Mouse (Mus musculus): ENCODE results near the gene Mfsd11. TPM values are rescaled to one million over a fixed set of nuclear protein-coding genes. Genes with fewer than 3 reads are reported as not detected.
A peak's percentile ranks its signal among the peaks of the same experiment; 100 is the strongest.

The Mfsd11 gene
- 10 to 100 TPM; 38.7 to 51.4 TPM for total RNA-seq (2021)

- peak; percentile 78 to 79 for DNase-seq
Observed at GRCm38 (mm10) chr11:116852291-116852890, at the start of gene Mfsd11. Gene Mfsd11, plus strand, starts transcription at chr11:116852440.

DNA sequence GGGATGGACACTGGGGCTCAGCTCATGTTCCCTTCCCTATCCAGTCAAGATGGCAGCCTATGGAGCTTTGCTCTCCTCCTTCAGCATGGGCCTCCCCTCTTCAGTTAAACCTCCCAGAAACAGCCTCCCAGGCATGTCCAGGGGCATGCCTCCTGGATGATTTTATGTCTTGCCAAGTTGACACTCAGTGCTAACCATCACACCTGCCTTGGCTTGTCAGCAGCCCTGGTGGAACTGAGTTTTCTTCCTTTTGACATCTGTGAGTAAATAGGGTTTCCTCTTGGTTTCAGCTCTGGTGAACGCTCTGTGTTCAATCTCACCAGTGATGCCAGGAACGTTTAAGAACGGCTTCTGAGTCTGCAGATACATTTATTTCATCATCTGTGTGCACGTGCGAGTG lies 49.5 kb upstream of the Mfsd11 start:
- no peak for DNase-seq

- no peak for DNase-seq
Observed at GRCm38 (mm10) chr11:116806136-116807071, 45.8 kb upstream of the Mfsd11 start.

- no peak for DNase-seq
Observed at GRCm38 (mm10) chr11:116807116-116807515, 45.1 kb upstream of the Mfsd11 start.

GRCm38 (mm10) chr11:116807526-116807925 lies 44.7 kb upstream of the Mfsd11 start:
- no peak for DNase-seq

DNA sequence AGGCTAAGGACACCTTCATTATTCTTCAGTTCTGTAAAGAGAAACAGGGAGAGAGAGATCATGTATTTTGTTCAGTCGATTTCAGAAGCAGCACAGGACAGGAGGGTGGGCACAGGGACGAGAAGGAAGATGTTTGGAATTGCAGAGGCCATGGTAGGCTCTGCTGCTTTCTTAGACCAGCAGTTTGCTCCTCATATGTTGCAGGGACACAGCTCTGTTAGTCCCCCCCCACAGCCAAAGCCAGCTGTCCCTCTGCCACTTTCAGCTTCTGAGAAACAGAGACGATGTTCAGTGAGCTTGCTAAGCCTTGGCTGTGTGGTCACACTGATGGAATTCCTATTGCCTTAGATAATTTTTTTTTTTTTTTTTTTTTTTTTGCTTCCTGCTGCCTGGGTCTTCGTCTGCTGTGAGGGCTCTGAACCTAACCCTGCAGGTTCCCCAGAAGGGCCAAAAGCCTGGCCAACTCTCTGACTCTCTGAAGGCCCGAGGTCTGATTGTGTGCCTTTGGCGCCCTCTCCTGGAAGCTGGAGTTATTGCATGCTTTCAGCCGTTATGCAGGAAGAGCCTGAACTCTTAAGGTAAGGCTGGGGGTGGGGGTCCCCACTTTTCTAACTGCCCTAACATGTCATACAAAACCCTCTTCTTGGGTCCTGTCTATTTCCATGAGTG lies 44.2 kb upstream of the Mfsd11 start:
- peak; percentile 79 to 80 for DNase-seq

DNA sequence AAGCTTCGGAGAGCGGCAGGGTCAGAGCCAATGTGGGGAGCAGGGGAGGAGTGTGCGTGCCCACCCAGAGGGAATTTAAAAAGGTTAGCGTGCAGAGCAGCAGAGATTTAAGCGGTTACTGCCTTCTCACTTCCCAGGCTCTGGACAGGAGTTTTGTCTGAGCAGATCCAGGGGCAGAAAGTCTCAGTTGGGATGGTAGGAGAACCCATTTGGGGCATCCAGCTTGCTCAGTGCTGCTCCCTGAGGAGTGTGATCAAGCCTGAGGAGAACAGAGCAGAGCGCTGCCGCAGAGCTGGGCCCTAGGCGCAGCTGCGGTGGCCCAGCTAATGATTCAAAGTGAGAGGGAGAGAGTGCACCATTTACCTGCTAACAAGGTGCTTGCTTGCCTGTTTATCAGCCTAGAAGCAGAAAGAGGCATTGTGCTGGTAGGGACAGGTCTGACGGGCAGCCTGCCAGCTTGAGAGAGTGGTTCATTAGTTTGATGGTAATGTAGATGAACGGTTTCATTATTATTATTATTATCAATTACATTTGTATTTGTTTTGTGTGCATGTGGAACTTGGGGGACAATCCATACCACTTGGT lies 43.3 kb upstream of the Mfsd11 start:
- DNase-seq = no peak

DNA sequence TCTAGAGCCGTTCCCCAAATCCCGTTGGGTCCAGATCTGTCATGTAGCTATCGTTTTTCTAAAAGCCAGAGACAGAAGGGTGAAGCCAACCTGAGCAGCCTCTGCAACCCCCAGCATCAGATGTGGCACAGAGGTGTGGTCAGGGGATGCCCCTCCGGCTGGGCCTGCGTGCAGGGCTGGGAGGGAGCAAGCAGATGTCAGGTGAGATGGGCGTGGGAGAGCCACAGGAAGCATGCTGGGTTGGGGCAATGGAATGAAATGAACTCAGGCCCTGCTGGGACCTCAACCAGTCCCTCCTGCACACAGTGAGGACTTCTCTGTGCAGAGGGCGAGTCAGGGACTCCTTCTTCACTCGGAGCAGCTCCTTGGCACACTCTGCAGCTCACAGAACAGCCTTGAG lies 42.7 kb upstream of the Mfsd11 start:
- no peak for DNase-seq

GRCm38 (mm10) chr11:116810528-116810927 lies 41.7 kb upstream of the Mfsd11 start:
- DNase-seq = no peak

DNA sequence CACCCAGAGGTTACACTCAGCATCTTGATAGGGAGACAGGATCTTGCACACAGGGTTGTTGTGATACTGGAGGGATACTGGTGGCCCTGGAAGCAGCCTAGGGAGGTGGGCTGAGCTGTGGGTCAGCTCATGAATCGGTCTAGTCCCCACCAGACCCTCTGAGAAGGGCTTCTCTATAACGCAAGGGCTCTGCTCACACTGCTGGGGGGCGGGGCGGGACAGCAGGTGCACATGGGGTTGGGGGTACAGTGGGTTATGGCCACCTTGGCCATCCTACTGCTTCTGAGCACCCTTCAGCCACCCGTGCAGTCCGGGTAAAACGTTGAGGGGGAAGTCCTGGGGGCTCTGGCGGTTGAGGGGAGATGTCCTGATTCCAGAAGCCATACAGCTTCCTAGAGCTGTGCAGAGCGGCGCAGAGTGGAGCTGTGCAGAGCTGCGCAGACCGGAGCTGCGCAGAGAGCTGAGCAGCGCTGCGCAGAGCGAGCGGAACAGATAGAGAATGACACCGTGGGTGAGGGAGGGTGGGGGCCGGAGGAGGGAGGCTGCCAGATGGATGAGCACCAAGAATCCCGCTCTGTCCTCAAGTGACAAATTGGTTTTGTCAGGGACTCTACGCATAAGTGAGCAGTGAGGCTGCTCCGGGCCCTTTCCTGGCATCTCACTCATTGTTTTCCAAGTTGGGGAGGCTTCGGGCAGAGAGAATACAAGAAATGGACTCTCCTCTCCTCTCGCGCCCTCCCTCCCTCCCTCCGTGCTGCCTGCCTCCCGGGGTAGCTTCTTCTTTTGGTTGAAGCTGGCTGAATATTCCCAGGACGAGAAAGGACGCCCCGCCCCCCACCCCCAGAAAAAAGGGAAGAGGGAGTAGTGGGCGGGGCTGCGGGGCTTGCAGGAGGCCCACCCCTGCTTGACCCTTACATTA lies 41.0 kb upstream of the Mfsd11 start:
- DNase-seq = peak; percentile 80

DNA sequence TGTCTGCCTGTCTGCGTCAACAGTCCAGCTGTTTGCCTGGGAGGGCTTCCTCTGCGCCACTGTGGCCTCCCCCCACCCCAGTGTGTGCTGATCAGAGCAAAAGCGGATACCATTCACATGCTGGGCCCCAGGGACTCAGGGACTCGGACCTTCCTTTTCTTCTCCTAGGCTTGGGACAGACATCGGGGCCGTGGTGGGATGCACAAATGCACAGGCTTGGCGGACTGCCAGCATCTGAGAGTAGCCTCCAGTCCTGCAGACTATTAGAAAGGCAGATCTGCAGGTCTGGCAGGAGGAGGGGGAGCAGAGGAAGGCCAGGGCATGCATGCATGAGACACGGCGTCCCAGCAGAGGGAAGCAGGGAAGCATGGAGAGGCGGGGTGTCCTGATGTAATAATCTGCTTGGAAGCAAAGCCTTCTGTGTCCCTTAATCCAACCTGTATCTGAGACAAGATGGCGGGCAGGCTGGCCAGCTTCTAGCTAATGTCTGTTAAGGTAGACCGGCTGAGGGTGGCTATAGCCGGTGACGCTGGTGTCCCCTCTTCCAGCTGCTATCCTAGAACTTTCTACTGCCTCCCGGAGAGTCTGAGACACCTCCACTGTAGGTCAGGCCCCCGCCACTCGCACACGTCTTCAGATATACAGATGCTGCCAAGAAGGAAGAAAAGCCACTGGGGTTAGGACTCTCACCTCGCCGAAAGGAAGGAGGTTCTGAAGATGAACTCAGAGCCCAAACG lies 39.3 kb upstream of the Mfsd11 start:
- no peak for DNase-seq

GRCm38 (mm10) chr11:116813610-116814009 lies 38.6 kb upstream of the Mfsd11 start:
- DNase-seq = no peak

DNA sequence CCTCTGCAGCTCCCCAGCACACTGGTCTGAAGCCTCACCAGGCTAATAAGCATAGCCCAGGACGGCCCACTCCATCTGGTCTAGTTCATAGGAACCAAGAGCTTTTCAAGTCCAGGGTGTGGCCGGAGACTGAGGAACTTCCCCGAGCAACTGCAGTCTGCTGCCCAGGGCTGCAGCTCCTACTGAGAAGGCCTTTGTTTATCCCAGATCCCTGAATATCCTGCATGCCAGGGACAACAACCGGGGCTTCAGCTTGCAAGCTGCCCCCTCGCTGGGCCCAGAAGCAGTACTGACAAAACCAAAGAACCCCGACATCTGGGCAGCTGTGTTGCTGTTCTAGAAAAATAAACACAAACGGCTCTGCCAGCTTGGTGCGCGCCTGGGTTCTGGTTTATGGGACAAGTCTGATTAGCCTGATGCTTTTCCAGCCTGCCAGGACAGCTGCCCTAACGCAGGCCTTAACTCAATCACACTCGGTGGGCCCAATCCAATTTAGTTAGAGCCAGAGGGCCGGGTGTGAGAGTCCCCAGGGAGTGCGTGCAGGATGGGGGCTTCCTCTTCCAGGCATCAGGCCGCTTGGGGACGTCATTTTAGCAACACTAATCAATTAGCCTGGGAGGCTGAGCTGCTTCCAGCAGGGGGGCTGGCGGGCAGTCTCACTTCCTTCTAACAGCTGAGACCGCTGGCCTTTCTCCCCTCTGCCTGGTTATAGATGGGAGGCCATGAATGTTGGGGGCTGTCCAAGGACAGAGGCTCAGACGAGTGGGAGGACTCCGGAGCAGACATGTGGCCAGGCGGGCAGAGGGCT lies 38.0 kb upstream of the Mfsd11 start:
- no peak for DNase-seq

DNA sequence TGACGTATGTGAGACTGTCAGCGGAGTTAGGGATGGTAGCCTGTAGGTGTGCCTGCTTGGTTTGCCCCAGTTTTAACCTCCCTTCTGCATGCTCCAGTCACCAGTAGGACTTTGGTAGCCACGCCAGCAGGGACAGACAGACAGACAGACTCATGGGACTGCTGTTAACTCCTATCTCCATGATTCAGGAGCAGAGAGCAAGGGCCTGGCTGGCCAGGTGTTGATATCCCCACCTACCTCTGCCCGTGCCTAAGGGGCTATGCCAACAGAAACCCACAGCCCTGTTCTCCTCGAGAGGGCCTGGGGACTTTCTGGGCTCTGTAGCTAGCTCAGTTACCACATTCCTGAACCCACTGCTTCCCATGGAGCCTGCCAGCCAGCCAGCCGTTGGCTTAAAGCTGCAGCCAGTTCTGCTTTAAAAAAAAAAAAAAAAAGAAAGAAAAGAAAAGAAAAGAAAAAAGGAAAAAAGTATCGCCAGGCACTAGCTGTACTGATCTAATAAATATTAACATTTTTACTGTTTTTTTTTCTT lies 37.3 kb upstream of the Mfsd11 start:
- DNase-seq = no peak

DNA sequence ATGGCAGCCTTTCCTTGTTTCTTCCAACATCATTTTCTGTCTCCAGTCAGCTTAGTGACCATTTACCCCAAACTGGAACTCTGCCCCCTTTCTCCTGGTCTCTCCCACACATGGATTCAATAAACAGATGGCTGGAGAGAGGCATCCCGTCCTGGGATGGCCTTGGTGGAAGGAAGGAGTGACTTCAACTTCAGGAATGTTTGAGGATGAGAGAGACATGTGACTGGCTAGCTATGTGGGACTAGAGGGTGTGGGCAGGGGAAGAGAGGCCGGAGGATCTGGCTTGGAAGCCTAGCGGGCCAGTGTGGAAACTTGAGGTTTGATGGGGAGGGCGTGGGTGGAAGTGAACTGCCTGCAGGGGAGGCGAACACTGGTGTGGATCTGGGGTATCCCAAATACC lies 35.5 kb upstream of the Mfsd11 start:
- no peak for DNase-seq

DNA sequence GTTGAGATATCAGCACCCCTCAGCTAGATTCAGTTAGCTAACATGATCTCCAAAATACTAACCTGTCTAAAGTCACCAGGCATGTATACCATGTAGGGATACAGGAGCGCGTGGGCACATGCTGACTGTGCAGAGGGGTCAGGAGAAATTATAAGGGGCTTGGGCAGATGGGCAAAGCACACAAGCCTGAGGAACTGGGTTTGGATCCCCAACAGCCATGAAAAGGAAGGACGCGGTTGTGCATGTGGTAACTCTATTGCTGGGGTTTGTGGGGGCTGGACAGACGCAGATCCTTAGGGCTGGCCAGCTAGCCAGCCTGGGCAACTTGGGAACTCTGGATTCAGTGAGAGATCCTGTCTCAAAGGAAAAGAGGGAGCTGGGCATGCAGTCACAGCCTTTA lies 34.7 kb upstream of the Mfsd11 start:
- DNase-seq = no peak

GRCm38 (mm10) chr11:116818722-116819121 lies 33.5 kb upstream of the Mfsd11 start:
- no peak for DNase-seq

DNA sequence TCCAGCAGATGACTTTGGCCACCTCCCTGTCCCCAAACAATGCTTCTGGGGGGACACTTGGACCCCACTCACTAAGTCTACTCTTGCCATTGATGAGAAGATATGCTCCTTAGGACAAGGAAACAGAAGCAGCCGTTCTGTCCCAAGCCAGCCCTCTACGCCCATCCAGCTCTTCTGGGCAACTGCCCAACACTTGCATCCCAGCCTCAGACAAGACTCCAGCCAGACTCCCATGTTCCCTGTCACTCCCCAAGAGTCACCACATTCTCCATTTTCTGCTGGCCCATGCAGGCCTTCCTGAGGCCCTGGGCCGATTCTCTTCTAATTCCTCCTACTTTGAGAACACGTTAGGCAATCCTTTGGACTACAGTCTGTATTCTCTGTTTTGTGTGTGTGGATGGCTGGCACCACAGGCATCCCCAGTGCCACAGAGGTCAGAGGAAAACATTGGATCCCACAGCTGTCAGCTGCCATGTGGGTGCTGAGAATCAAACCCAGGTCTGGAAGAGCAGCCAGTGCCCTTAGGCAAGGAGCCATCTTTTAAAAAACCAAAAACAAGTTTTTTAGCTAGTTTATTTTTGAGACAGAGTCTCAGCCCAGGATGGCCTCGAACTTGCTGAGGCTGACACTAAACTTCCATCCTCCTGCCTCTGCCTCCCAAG lies 32.2 kb upstream of the Mfsd11 start:
- DNase-seq = no peak
